In the genomic region with DNA sequence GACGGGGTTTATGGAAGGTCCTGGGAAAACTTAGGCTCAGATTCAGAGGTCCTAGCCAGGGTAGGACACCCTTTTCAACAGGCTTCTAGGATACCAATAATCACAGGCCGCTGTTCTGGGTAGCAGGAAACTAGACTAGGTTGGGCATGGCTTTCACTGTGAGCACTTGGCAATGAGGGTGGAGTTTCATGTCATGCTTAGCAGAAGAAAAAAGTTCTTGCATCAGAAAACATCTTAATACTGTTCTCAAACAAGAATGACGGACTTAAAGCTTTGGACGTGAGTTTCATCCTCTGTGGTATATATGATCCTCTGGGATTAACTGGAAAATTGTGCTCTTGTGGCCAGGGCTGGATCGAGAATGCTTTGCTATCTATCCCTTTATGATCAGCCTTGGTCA, we compare ENCODE assay signal across 22 mouse cellular contexts. TPM values are rescaled to one million over a fixed set of nuclear protein-coding genes. Genes with fewer than 3 reads are reported as not detected.
DNase-seq lines count a peak whose midpoint lies in the region; ATAC-seq and TF ChIP-seq lines count a peak whose summit lies in the region.
"Had no signal": no experiment of that assay in that cellular context is flagged by ENCODE, and none has a peak within 500 bp of the region (broad histone marks: within the 10 kb centered on the region; RNA-seq: fewer than 3 reads in every experiment).

No protein-coding gene starts in this region.

- in situ Hi-C loops in CH12.LX (cut with MboI; ENCODE audit: low pct_ligation_motif_present, low pct_unique_long_range_greater_than_20kb, low sequenced_read_pairs) = loop anchor here (10.0 kb wide), 1 partner anchor 137 kb away; no protein-coding TSS in a partner anchor

- no peaks in the 10 kb centered on the region for H3K9me3 ChIP-seq in lung, postnatal 0 days (ENCODE audit: low read length)
- no peaks in the 10 kb centered on the region for H3K9me3 ChIP-seq in CH12.LX (replicated peaks; ENCODE audit: low read length)
- H3K9me3 ChIP-seq: embryonic facial prominence, embryonic 12.5 days; kidney, embryonic 15.5 days; limb, embryonic 15.5 days had no signal

- no peak for TF ChIP-seq CTCF in lung, postnatal 0 days (IDR thresholded peaks at IDR 0.05)
- TF ChIP-seq CTCF in CH12.LX (conservative IDR thresholded peaks at IDR 0.05 in 1 of 2, IDR thresholded peaks at IDR 0.05 in 1 of 2; ENCODE audit: low read depth in 2 of 2, low read length in 2 of 2) = no peak

- no peak overlapping the region for H3K9ac ChIP-seq in lung, postnatal 0 days (replicated peaks; ENCODE audit: low read depth)
- peak overlapping the region; percentile 100 for H3K9ac ChIP-seq in CH12.LX (ENCODE audit: insufficient read depth, low read depth)
- H3K9ac ChIP-seq: embryonic facial prominence, embryonic 12.5 days; forebrain, postnatal 0 days; hindbrain, embryonic 14.5 days; kidney, embryonic 15.5 days; limb, embryonic 15.5 days had no signal

- no peak overlapping the region for H3K4me3 ChIP-seq in lung, postnatal 0 days (ENCODE audit: low read depth, low read length)
- H3K4me3 ChIP-seq in CH12.LX (replicated peaks in 1 of 3; ENCODE audit: low read depth in 2 of 3, low read length in 2 of 3, poor library complexity in 1 of 3) = peak overlapping the region; percentile 31 to 55 (median 46)
- H3K4me3 ChIP-seq: embryonic facial prominence, embryonic 12.5 days; kidney, embryonic 15.5 days; left cerebral cortex, adult 2 months; limb, embryonic 15.5 days had no signal

- no peak overlapping the region for H3K4me2 ChIP-seq in lung, postnatal 0 days (replicated peaks; ENCODE audit: low read depth, low read length)
- H3K4me2 ChIP-seq in CH12.LX (ENCODE audit: insufficient read depth, low read depth, poor library complexity, severe bottlenecking) = peak overlapping the region; percentile 64
- H3K4me2 ChIP-seq: embryonic facial prominence, embryonic 12.5 days; hindbrain, embryonic 14.5 days; kidney, embryonic 15.5 days; limb, embryonic 15.5 days had no signal

- dilution Hi-C loops in CH12.LX (cut with MboI; ENCODE audit: extremely low pct_ligation_motif_present, extremely low pct_unique_long_range_greater_than_20kb, low sequenced_read_pairs) = no loop called here

- ATAC-seq in lung, postnatal 0 days = no peak
- ATAC-seq in inflammation-experienced regulatory T-cells, adult 6 months = peak; percentile 38
- ATAC-seq: forebrain, postnatal 0 days; intestine, postnatal 0 days had no signal

- no peak overlapping the region for H3K27ac ChIP-seq in lung, postnatal 0 days (ENCODE audit: low read length)
- peak overlapping the region; percentile 100 for H3K27ac ChIP-seq in CH12.LX (ENCODE audit: insufficient read depth, low read depth)
- H3K27ac ChIP-seq: embryonic facial prominence, embryonic 12.5 days; hindbrain, embryonic 14.5 days; kidney, embryonic 15.5 days; left cerebral cortex, adult 2 months; limb, embryonic 15.5 days had no signal

- peaks cover 32% of the 10 kb centered on the region for H3K79me2 ChIP-seq in CH12.LX (replicated peaks; ENCODE audit: control insufficient read depth, extremely low read depth, insufficient read depth, poor library complexity, severe bottlenecking)

- no peaks in the 10 kb centered on the region for H3K27me3 ChIP-seq in lung, postnatal 0 days (replicated peaks; ENCODE audit: insufficient read depth, low read length)
- no peaks in the 10 kb centered on the region for H3K27me3 ChIP-seq in CH12.LX (replicated peaks)
- no peaks in the 10 kb centered on the region for H3K27me3 ChIP-seq in splenic B cell, adult 2 months (ENCODE audit: control insufficient read depth, insufficient read depth, low read length, poor library complexity, severe bottlenecking)
- H3K27me3 ChIP-seq: embryonic facial prominence, embryonic 12.5 days; kidney, embryonic 15.5 days; limb, embryonic 15.5 days had no signal

- H3K36me3 ChIP-seq in lung, postnatal 0 days (ENCODE audit: insufficient read depth, low read length) = no peaks in the 10 kb centered on the region
- H3K36me3 ChIP-seq in CH12.LX (replicated peaks in 1 of 2; ENCODE audit: control insufficient read depth in 1 of 2, insufficient read depth in 1 of 2, low read length in 1 of 2) = peaks cover 16 to 24% of the 10 kb centered on the region in 2 experiments
- H3K36me3 ChIP-seq in splenic B cell, adult 2 months (ENCODE audit: control insufficient read depth, insufficient read depth, low read length, poor library complexity, severe bottlenecking) = peaks cover 13% of the 10 kb centered on the region

- no peaks in the 10 kb centered on the region for H3K4me1 ChIP-seq in lung, postnatal 0 days (ENCODE audit: insufficient read depth, low read depth, low read length)
- peaks cover 6 to 53% of the 10 kb centered on the region in 2 experiments for H3K4me1 ChIP-seq in CH12.LX (ENCODE audit: control insufficient read depth in 1 of 2, insufficient read depth in 2 of 2)
- H3K4me1 ChIP-seq: embryonic facial prominence, embryonic 12.5 days; kidney, embryonic 15.5 days; limb, embryonic 15.5 days had no signal

- peak; percentile 11 for DNase-seq in lung, postnatal 0 days (ENCODE audit: low spot score)
- DNase-seq in lung, postnatal 10 days = no peak
- DNase-seq in CH12.LX (ENCODE audit: extremely low read depth) = peak; percentile 77
- peak; percentile 79 for DNase-seq in splenic B cell, adult 2 months (ENCODE audit: low read depth, low spot score)
- DNase-seq in thymus, postnatal 4 days = no peak
- no peak for DNase-seq in layer of hippocampus, adult 11-12 months (ENCODE audit: low spot score)
- DNase-seq: adrenal gland, postnatal 36 days; cerebellum, adult 11-12 months; cerebellum, postnatal 14 days; forebrain, postnatal 0 days; heart, postnatal 4 days; kidney, postnatal 4 days; left cerebral cortex, postnatal 4 days; midbrain, embryonic 14.5 days; right cerebral cortex, postnatal 14 days had no signal

- 79% methylated on average over 5 of the region's 5 CpGs for WGBS in lung, postnatal 0 days

- TF ChIP-seq RAD21 in CH12.LX (IDR thresholded peaks at IDR 0.05; ENCODE audit: low read depth, low read length) = no peak

- TF ChIP-seq EP300 in lung, postnatal 0 days (IDR thresholded peaks at IDR 0.05) = no peak
- no peak for TF ChIP-seq EP300 in CH12.LX (IDR thresholded peaks at IDR 0.05; ENCODE audit: low read length)

- TF ChIP-seq POLR2A in CH12.LX (IDR thresholded peaks at IDR 0.05; ENCODE audit: low read depth, low read length) = peak; percentile 44; the same call in 1 of the 2 replicates

TF ChIP-seq in CH12.LX, 34 proteins besides CTCF, POLR2A, EP300 and RAD21:
- 0 out of 2 replicates have a peak, but pooled peaks have one; percentile 33 for TF ChIP-seq ZNF384 (IDR thresholded peaks at IDR 0.05; ENCODE audit: low read depth, low read length)
- TF ChIP-seq MAX (IDR thresholded peaks at IDR 0.05; ENCODE audit: low read length) = no peak
- peak; percentile 73; the same call in 1 of the 2 replicates for TF ChIP-seq CHD1 (IDR thresholded peaks at IDR 0.05; ENCODE audit: low read depth, low read length)
- no peak for TF ChIP-seq RCOR1 (conservative IDR thresholded peaks at IDR 0.05; ENCODE audit: low read depth, low read length)
- no peak for TF ChIP-seq JUN (IDR thresholded peaks at IDR 0.05; ENCODE audit: insufficient read depth, low read depth, low read length)
- TF ChIP-seq SIN3A (IDR thresholded peaks at IDR 0.05; ENCODE audit: low read length) = no peak
- TF ChIP-seq POLR2AphosphoS2 (IDR thresholded peaks at IDR 0.05; ENCODE audit: low read depth, low read length) = 0 out of 2 replicates have a peak, but pooled peaks have one; percentile 67
- 0 out of 2 replicates have a peak, but pooled peaks have one; percentile 61 for TF ChIP-seq MYC (IDR thresholded peaks at IDR 0.05; ENCODE audit: low read depth, low read length)
- peak; percentile 76 for TF ChIP-seq TBP (conservative IDR thresholded peaks at IDR 0.05; ENCODE audit: low read depth, low read length)
- peak; percentile 69 for TF ChIP-seq MXI1 (IDR thresholded peaks at IDR 0.05; ENCODE audit: low read depth, low read length)
- TF ChIP-seq HCFC1 (IDR thresholded peaks at IDR 0.05; ENCODE audit: low read depth, low read length) = 0 out of 2 replicates have a peak, but pooled peaks have one; percentile 16
- 0 out of 2 replicates have a peak, but pooled peaks have one; percentile 32 for TF ChIP-seq IRF4 (IDR thresholded peaks at IDR 0.05; ENCODE audit: low read depth, low read length)
- 0 out of 2 replicates have a peak, but pooled peaks have one; percentile 44 for TF ChIP-seq MEF2A (IDR thresholded peaks at IDR 0.05; ENCODE audit: borderline replicate concordance, low read depth, low read length)
- 0 out of 2 replicates have a peak, but pooled peaks have one; percentile 18 for TF ChIP-seq ZMIZ1 (IDR thresholded peaks at IDR 0.05; ENCODE audit: low read depth, low read length)

RNA-seq across cellular contexts. Expression of a gene that starts 7.8 kb away (rescaled TPM):
- 25.7 and 28.7 TPM in 2 replicates for polyA plus RNA-seq in lung, postnatal 0 days (2015; fragmentation: Nextera tagmentation; extraction: Ambion mirVana)
- total RNA-seq in CH12.LX (2012; rRNA removed) (107 and 119 TPM in 2 replicates), CH12.LX (2014; rRNA removed) (215 and 241 TPM in 2 replicates)
- 116 and 117 TPM in 2 replicates for polyA plus RNA-seq in CH12.LX (2012; ENCODE audit: insufficient read length, low read depth)
- polyA plus RNA-seq in inflammation-experienced regulatory T-cells, adult 6 months (2017; shearing (Covaris generic)) = 10 to 100 TPM; 63.0 to 73.7 (median 67.5) TPM

RNA-seq across cellular contexts. Expression of a gene that starts 7.9 kb away (rescaled TPM):
- 117 and 126 TPM in 2 replicates for polyA plus RNA-seq in lung, postnatal 0 days (2015; fragmentation: Nextera tagmentation; extraction: Ambion mirVana)
- total RNA-seq in CH12.LX (2012; rRNA removed) = 210 and 219 TPM in 2 replicates
- total RNA-seq in CH12.LX (2014; rRNA removed) = 470 and 509 TPM in 2 replicates
- 252 and 298 TPM in 2 replicates for polyA plus RNA-seq in CH12.LX (2012; ENCODE audit: insufficient read length, low read depth)
- polyA plus RNA-seq in inflammation-experienced regulatory T-cells, adult 6 months (2017; shearing (Covaris generic)) = 10 to 100 TPM; 40.4 to 51.7 (median 46.0) TPM

RNA-seq across cellular contexts. Expression of a gene that starts 58.6 kb away (rescaled TPM):
- 15.1 and 18.9 TPM in 2 replicates for polyA plus RNA-seq in lung, postnatal 0 days (2015; fragmentation: Nextera tagmentation; extraction: Ambion mirVana)
- 63.6 and 76.6 TPM in 2 replicates for total RNA-seq in CH12.LX (2012; rRNA removed)
- total RNA-seq in CH12.LX (2014; rRNA removed) = 254 and 283 TPM in 2 replicates
- polyA plus RNA-seq in CH12.LX (2012; ENCODE audit: insufficient read length, low read depth) = 134 and 157 TPM in 2 replicates
- polyA plus RNA-seq in inflammation-experienced regulatory T-cells, adult 6 months (2017; shearing (Covaris generic)) = 10 to 100 TPM; 30.3 to 45.6 (median 39.6) TPM

Comparison
In these comparisons a context has a peak if more than half of its experiments do, and no peak if none do; other contexts are left out.
1. DNase-seq: peak in lung, postnatal 0 days (single experiment), CH12.LX (single experiment) and splenic B cell, adult 2 months (single experiment); none in lung, postnatal 10 days (single experiment), thymus, postnatal 4 days (single experiment) and layer of hippocampus, adult 11-12 months (single experiment).